Mouse (Mus musculus) thymus, postnatal 4 days (tissue): ENCODE data around the gene Wdr89.

Experiments used
- DNase-seq: peaks from one replicate; pipeline ENCODE4 v3.0.0; 2021

Wdr89 gene

GRCm38 (mm10) chr12:75668221-75668620 is 1.1 kb downstream of the Wdr89 start:
- DNase-seq = no peak

- no peak for DNase-seq
These were observed 2.4 kb downstream of the Wdr89 start for GRCm38 (mm10) chr12:75666939-75667338.

DNA sequence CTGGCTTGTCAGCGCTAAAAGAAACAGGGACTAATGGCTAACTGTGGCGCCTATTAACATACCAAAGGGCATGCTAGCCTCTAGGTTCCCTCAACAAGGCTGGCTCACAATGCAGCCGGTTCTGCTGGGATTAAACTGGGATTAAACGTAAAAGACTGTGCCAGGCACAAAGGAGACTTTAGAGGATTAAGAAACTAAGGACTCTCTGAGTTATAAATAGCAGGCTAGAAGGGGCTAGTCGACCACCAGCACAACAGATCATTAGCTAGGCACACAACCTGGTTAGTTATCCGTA is 4.9 kb downstream of the Wdr89 start:
- no peak for DNase-seq

DNA sequence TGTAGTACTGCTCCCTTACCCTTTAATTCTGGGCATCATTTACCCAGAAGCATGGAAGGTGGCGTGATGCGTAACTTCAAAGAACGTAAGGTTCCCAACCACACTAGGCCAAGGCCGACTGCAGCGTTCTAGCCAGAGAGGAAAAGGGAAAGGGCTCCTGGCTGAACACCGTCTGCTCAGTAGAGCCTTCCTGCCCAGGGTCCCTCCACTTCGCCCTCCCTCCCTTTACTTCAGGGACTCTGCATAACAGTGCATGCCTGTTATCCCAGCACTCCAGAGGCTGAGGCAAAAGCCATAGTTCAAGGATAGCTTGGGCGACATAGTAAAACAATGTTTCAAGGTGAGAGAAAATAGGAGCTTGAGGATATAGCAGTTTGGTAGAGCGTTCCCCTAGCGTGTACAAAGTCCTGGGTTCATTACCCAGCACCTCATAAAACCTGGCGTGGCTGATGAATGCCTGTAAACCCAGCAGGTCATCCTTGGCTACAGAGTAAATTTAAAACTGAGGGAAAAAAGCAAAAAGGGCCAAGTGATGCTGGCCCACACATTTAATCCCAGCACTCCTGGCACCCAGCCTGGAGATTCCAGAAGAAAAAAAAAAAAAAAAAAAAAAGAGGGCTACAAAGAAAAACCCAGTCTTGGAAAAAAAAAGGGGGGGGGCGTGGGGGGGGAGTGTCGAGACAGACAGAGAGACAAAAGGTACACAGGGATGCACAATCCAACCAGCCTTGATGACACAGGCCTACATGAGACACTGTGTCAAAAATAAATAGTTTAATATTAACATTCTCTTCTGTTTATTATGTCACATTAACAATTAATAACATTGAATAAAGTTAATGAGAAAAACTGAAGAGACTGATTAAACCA is 5.5 kb downstream of the Wdr89 start:
- DNase-seq = no peak

DNA sequence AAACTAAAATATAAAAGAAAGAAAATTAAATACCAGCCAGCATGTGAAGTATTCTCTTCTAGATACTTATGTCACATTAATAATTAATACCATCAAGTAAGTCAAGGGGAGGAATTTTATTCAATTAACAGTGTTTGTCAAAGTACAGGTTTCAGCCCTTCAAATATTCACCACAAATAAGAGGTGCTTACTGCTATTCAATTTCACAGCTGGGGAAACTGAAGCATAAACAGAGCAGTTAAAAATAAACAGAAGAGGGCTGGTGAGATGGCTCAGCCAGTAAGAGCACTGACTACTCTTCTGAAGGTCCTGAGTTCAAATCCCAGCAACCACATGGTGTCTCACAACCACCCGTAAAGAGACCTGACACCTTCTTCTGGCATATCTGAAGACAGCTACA is 7.0 kb downstream of the Wdr89 start:
- DNase-seq = no peak

GRCm38 (mm10) chr12:75658403-75658802 is 10.9 kb downstream of the Wdr89 start:
- no peak for DNase-seq

GRCm38 (mm10) chr12:75656580-75656979 is 12.8 kb downstream of the Wdr89 start:
- peak; percentile 20 for DNase-seq

- DNase-seq = no peak
These were observed 15.0 kb downstream of the Wdr89 start for GRCm38 (mm10) chr12:75654247-75654801.

DNA sequence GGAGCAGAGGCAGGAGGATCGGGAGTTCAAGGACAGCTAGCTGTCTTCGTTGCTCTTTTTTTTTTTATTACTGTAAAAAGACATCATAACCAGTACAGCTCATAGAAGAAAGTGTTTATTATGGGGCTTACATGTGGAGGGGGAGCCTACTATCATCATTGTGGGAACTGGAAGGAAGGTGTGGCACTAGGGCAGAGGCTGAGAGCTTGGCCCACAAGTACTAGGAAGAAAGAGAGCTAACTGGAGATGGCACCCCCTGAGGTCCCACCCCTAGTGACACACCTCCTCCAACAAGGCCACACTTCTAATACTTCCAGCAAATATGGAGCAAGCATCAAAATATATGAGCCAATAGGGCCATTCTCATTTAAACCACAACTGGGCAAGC is 19.6 kb downstream of the Wdr89 start:
- no peak for DNase-seq

DNA sequence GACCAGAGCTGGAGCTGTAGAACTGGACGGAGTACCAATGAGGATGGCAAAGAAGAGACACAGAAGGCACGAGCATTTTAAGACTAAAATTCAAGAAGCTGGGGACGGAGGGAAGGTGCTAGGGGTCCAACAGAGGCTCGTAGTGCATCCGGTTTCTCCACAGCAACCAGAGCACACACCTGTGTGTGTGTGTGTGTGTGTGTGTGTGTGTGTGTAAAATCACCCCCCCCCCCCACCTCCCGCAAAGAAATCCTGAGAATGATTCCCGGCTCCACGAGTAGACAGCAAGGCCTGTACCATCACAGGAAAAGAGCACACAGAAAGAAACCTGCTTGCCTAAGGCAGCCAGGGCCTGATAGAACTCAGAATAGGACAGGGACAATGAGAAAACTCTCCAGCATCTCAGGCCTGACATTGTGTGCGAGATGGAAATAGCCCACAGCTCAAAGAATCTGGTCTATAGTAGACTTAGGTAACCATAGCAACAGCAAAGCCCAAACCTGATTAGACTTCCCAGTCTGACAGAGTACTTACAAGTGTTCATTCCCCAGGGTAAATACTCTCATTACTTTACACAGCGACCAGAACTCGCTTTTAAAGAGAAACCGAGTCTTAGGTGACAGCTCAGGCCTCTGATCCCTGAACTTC is 20.2 kb downstream of the Wdr89 start:
- no peak for DNase-seq

GRCm38 (mm10) chr12:75648281-75648680 is 21.1 kb downstream of the Wdr89 start:
- DNase-seq = peak; percentile 42

DNA sequence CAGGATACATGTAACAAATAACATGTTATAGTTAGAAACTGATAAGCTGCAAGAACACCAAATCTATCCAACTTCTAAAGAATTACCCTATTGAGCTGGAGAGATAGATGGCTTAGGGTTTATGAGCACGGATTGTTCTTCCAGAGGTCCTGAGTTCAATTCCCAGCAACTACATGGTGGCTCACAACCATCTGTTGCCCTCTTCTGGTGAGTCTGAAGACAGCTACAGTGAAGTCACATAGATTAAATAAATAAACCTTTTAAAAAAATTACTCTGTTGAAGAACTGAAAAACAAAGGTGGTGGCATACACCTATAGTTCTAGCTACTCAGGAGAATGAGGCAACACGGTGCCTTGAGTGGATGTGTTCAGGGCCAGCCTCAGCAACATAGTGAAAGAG is 21.7 kb downstream of the Wdr89 start:
- DNase-seq = no peak

DNA sequence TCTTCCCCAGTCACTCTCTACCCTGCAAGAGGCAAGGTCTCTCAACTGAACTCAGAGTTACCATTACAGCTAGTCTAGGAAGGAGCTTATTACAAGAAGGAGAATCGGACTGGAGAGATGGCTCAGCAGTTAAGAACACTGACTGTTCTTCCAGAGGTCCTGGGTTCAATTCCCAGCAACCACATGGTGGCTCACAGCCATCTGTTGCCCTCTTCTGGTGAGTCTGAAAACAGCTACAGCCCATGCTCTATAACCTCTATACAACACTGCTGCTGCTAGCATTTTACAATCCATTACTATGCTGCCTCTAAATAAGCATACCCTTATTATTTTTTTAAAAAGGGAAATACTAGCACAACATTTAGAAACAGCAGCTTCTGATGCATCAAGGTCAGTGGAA is 23.6 kb downstream of the Wdr89 start:
- no peak for DNase-seq

GRCm38 (mm10) chr12:75641726-75642125 is 27.6 kb downstream of the Wdr89 start:
- peak; percentile 28 for DNase-seq

GRCm38 (mm10) chr12:75638345-75638744 is 31.0 kb downstream of the Wdr89 start:
- DNase-seq = no peak

DNA sequence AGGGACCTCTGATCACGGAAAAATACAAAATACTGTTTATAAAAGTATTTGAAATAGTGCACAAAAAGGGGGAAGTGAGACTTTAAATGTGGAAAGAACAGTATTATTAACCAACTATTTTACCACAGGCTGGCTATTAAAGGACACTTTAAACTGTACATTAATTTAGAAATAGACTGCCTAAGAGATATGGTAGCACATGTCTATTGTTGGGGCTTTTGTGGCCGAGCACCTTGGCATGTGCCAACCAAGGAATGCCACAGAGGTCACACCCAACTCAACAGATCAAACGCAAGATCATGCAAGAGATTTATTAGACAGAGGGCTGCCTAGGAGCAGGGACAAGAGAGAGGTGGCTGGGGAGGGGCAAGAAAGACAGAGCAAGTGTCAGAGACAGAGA is 32.2 kb downstream of the Wdr89 start:
- DNase-seq = no peak

- no peak for DNase-seq
These were observed 33.4 kb downstream of the Wdr89 start for GRCm38 (mm10) chr12:75635771-75636430.

GRCm38 (mm10) chr12:75629618-75630017 is 39.7 kb downstream of the Wdr89 start:
- no peak for DNase-seq

DNA sequence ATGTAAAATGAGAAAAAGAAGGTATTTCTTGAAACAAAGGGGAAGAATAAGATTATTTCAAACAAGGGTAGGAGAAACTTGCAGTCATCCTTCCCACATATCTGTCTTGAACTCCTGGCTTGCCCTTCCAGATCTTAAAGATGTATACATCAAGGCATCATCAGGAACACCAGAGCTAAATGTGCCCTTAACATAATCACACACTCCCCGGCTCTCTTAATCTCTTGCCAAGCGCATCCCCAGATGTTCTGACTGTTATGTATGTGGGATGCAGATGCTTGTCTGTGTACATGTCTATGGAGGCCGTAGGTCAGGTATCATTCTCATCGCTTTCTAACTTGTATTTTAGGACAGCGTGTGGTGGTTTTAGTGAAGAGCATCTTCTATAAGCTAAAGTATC is 46.0 kb downstream of the Wdr89 start:
- DNase-seq = no peak

DNA sequence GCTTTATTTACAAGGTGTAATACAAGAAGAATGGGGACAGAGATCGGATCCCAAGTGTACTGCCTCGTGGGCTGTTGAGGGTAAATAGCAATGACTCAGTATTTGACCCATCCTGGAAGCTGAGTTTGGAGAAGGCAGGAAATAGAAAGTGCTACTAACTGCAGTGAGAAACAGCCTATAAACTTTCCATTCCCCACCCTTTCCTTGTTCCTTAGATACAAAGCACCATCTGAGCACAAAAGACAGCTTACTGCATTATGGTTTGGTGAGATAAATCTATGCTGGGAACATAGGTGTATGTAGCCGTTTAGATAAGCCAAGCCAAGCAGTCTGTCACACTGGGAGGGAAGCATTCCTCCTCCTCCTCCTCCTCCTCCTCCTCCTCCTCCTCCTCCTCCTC is 46.5 kb downstream of the Wdr89 start:
- no peak for DNase-seq

- no peak for DNase-seq
These were observed 52.5 kb downstream of the Wdr89 start for GRCm38 (mm10) chr12:75616841-75617240.

DNA sequence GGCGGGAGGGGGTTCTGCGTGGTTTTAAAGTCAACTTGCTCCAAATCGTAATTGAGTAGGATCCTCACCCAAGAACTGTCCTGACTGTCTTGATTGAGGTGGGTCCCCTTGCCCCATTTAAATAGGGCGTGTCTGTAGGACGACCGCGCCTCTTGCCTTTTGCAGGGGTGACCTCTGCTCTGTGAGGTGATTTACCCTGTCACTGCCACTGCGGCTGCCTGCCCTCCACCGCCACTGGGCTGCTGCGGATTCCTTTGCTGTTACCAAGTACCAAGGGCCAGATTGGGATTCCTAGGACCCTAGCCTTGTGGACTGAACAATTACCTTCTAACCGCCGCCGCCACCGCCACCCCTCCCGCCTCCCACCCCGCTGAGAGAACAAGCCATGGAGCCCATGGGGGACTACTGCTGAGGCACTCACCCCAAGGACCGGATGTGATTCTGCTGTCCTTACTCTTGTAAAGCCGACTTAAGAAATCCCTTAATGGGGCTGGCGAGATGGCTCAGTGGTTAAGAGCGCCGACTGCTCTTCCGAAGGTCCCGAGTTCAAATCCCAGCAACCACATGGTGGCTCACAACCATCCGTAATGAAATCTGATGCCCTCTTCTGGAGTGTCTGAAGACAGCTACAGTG is 53.1 kb downstream of the Wdr89 start:
- DNase-seq = peak; percentile 28

- DNase-seq = no peak
These were observed 53.8 kb downstream of the Wdr89 start for GRCm38 (mm10) chr12:75615556-75615955.
